Mouse (Mus musculus) retina, postnatal 7 days (tissue): ENCODE results near the gene Cdhr5.
"Not testable (repeated sequence)": the region's sequence is repeated elsewhere in the genome, so short reads cannot be mapped to it uniquely, and the experiment has no call there.

ENCODE experiments used
- DNase-seq: peaks from one replicate; pipeline ENCODE4 v3.0.0-alpha.2; 2012; ENCODE audit warnings: low read depth, low spot score

Gene Cdhr5

GRCm38 (mm10) chr7:141277701-141278678 is 1.4 kb upstream of the Cdhr5 start:
- DNase-seq: no peak

DNA sequence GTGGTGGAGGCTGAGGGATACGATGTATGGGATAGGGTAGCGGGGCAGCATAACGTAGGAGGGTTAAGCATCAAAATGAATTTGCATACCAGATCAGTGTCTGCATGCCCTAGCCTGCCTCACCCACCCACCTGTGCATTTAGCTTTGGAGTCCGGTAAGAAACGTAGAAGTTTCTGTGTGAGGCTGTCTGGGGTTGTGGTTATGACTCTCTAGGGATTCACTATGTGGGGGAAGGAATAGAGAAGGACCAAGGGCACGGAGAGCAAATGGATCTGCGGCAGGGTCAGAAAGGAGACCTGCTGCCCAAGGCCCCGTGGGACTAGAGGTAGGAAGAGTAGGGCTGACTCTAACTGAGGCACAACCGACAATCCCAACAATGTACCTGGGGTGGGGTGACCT is 1.2 kb downstream of the Cdhr5 start:
- DNase-seq: no peak

DNA sequence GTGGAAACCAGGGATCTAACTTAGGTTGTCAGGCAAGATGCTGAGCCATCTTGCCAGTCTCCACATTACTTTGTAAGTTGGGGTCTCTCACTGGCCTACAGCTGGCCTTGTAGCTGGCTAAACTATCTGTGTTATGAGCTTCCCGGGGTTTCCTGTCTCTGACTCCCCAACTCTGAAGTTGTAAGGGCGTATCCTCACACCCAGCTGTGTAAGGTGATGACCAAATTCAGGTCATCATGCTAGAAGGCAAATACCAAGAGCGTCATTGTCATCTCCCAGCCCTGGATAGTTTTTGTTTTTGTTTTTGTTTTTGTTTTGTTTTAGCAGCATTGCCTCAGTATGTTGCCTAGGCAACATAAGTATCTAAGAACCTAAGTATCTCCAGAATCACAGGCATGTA is 6.0 kb downstream of the Cdhr5 start:
- no peak for DNase-seq

DNA sequence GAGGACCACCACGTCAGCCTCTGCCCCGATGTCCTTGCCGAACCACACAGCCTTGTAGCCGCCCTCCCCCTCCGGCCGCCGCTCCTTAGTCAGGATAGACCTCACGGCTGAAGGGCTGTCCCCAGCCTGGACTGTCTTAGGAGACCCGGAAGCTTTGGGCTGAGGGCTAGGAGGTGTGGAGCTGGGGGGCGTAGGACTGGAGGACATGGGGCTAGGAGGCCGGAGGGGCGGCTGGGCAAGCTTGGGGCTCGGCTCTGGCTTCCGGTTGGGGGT is 7.4 kb downstream of the Cdhr5 start:
- DNase-seq: no peak

GRCm38 (mm10) chr7:141268466-141269272 is 7.9 kb downstream of the Cdhr5 start:
- no peak for DNase-seq

DNA sequence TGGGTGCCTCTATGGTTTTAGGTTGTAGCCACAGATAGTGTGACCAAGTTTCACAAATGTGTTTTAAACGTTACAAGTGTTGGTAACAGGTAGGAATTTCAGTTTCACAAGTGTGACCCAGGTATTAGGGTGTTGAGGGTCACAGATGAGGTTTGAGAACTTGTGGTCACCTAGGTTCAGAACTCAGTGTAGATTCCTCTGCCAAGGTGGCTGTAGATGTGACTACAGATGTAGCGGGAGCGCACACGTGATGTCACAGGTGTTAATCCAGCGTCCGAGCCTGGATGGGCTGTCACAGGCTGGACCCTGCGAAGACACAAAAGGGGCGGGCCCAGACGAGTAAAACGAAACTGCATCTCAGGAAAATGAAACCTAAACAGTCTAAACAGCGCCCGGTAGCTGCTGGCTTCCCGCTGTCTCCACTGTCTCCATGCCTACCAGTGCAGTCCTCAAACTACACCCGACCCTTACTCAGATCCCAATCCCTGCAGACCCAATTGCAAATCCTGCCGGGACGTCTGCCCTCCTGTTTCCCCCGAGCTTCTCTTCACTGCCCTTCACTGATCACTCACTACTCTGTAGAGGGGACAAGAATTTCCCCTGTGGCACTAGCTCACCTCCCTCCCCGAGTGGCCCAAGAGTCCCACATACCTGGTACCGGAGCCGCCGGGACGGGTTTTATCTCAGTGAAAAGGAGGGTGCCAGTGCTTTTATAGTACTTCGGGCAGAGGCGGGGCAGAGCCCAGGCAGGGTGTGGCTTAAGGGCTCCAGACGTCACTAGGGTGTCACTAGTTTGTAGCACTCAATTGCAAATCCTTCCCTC is 10.6 kb downstream of the Cdhr5 start, which contains the start of gene Irf7:
Gene Irf7 (minus strand): TSS at position 743 of the 823 bp plus-strand sequence.
- DNase-seq: no peak

- no peak for DNase-seq
These were observed 11.2 kb downstream of the Cdhr5 start for GRCm38 (mm10) chr7:141265411-141265738.

GRCm38 (mm10) chr7:141264761-141265410 is 11.7 kb downstream of the Cdhr5 start:
- no peak for DNase-seq

- no peak for DNase-seq
These were observed 12.4 kb downstream of the Cdhr5 start for GRCm38 (mm10) chr7:141264041-141264700.

- no peak for DNase-seq
These were observed 12.9 kb downstream of the Cdhr5 start for GRCm38 (mm10) chr7:141263640-141264039.

DNA sequence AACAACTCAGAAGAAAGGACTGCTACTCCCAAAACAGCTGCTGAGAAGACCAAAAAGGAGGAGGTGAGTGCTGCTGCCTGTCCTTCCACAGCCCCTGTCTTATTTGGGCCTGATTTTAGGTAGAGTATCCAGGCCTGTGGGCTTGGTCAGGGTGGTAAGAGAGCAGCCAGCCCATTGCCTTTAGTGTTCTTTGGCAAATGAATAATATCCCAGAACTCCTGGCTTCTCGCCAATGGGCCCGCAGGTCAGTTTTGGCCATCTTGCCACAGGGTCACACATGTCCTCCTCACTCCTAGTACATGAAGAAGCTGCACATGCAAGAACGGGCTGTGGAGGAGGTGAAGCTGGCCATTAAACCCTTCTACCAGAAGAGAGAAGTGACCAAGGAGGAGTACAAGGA is 15.1 kb downstream of the Cdhr5 start:
- DNase-seq: no peak

DNA sequence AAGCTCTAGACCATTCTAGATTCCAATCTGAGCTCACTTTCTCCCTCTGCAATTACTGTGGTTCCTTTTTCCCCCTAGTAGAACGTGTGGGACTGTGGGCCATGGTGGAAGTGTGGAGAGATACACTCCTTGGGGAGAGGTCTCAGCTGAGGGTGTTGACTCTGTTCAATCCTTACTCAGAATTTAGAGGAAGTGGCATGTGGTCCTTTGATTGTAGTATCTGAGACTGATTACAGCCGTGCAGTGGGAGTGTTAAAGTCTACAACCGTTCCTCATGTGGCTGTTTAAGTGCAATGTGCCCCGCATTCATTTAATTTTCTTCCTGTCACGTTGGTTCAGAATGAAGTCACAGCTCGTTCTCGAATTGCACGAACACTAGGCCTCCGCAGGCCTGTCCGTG is 20.4 kb downstream of the Cdhr5 start:
- no peak for DNase-seq

DNA sequence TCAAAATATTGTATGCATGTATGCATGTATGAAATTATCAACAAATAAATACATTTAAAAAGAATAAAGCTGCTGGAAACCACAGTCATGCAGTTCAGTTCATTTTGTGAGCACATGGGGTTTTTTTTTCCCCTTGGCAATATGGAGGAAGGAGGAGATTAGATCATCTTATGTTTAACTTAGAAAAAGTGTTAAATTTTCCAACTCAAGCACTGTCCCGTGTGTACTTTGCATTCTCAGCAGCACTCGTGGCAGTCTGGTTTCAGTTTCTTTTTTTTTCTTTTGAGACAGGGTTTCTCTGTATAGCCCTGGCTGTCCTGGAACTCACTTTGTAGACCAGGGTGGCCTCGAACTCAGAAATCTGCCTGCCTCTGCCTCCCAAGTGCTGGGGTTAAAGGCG is 26.1 kb downstream of the Cdhr5 start:
- DNase-seq: not testable (repeated sequence)

GRCm38 (mm10) chr7:141231551-141231950 is 45.0 kb downstream of the Cdhr5 start:
- no peak for DNase-seq

GRCm38 (mm10) chr7:141231111-141231510 is 45.5 kb downstream of the Cdhr5 start:
- DNase-seq: no peak

- DNase-seq: no peak
These were observed 46.0 kb downstream of the Cdhr5 start for GRCm38 (mm10) chr7:141230570-141230969.

- DNase-seq: no peak
These were observed 46.9 kb downstream of the Cdhr5 start for GRCm38 (mm10) chr7:141229702-141230101.

GRCm38 (mm10) chr7:141228279-141229067 is 48.1 kb downstream of the Cdhr5 start, which contains the start of gene Phrf1:
Phrf1 (plus strand) TSS chr7:141228784.
- DNase-seq: peak; percentile 89

GRCm38 (mm10) chr7:141227796-141228195 is 48.8 kb downstream of the Cdhr5 start:
- no peak for DNase-seq

DNA sequence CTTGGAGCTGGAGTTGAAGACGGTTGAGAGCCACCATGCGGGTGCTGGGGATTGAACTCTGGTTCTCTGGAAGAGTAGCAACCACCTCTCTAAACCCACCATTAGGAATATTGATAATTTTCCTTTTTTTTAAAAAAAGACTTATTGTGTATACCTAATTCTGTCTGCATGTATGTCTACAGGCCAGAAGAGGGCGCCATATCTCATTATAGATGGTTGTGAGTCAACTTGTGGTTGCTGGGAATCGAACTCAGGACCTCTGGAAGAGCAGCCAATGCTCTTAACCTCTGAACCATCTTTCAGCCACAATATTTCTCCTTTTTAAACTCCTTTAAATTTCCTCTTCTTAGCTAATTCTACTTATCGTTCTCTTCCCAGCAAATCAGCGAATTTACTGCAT is 50.1 kb downstream of the Cdhr5 start:
- DNase-seq: no peak
